Mouse (Mus musculus): ENCODE measurements around the gene Il2rg. TPM values are rescaled to one million over a fixed set of nuclear protein-coding genes. Genes with fewer than 3 reads are reported as not detected.

Gene Il2rg
- polyA plus RNA-seq, 1 experiment from 2014 or later = 3.8 TPM

- Histone ChIP-seq H3K9me3 (ENCODE audit: control insufficient read depth, low read length) (no peaks in the 10 kb centered on the region), H3K4me2 (replicated peaks; ENCODE audit: low read depth) (no peak overlapping the region), H3K27me3 (ENCODE audit: control insufficient read depth, insufficient read depth, low read length) (no peaks in the 10 kb centered on the region), H3K9ac (ENCODE audit: low read length) (no peak overlapping the region), H3K4me1 (replicated peaks; ENCODE audit: control insufficient read depth, insufficient read depth) (no peaks in the 10 kb centered on the region), H3K4me3 (ENCODE audit: low read depth, low read length) (no peak overlapping the region), H3K36me3 (ENCODE audit: control insufficient read depth, insufficient read depth, low read length) (peaks cover 3% of the 10 kb centered on the region; the same call in 1 of the 2 replicates), H3K27ac (replicated peaks) (no peak overlapping the region)
- 94% methylated on average over 6 of the region's 6 CpGs for WGBS
- ATAC-seq (ENCODE audit: low FRiP score, low TSS enrichment) (no peak), DNase-seq (ENCODE audit: low spot score) (no peak)
- TF ChIP-seq CTCF (IDR thresholded peaks at IDR 0.05; ENCODE audit: low read depth) (no peak), EP300 (optimal IDR thresholded peaks at IDR 0.05) (no peak)
These were observed 20.4 kb upstream of the Il2rg start for GRCm38 (mm10) chrX:101288432-101288831.

GRCm38 (mm10) chrX:101287543-101287942 is 19.5 kb upstream of the Il2rg start:
- WGBS = 96% methylated on average over 3 of the region's 3 CpGs
- no peak overlapping the region for H3K27ac ChIP-seq (replicated peaks)
- DNase-seq (ENCODE audit: low spot score) (no peak), ATAC-seq (ENCODE audit: low FRiP score, low TSS enrichment) (no peak)
- no peaks in the 10 kb centered on the region for H3K4me1 ChIP-seq (replicated peaks; ENCODE audit: control insufficient read depth, insufficient read depth)
- H3K27me3 ChIP-seq (ENCODE audit: control insufficient read depth, insufficient read depth, low read length) = no peaks in the 10 kb centered on the region
- H3K4me2 ChIP-seq (replicated peaks; ENCODE audit: low read depth) = no peak overlapping the region
- peaks cover 3% of the 10 kb centered on the region; the same call in 1 of the 2 replicates for H3K36me3 ChIP-seq (ENCODE audit: control insufficient read depth, insufficient read depth, low read length)
- TF ChIP-seq EP300 (optimal IDR thresholded peaks at IDR 0.05) = no peak
- TF ChIP-seq CTCF (IDR thresholded peaks at IDR 0.05; ENCODE audit: low read depth) = no peak
- H3K9me3 ChIP-seq (ENCODE audit: control insufficient read depth, low read length) = no peaks in the 10 kb centered on the region
- H3K9ac ChIP-seq (ENCODE audit: low read length) = no peak overlapping the region
- H3K4me3 ChIP-seq (ENCODE audit: low read depth, low read length) = no peak overlapping the region

- DNase-seq (ENCODE audit: low spot score) = no peak
These were observed 18.1 kb upstream of the Il2rg start for GRCm38 (mm10) chrX:101285953-101286670.

GRCm38 (mm10) chrX:101285534-101285933 is 17.5 kb upstream of the Il2rg start:
- peak; percentile 77 for DNase-seq (ENCODE audit: low spot score)
- Histone ChIP-seq H3K27me3 (ENCODE audit: control insufficient read depth, insufficient read depth, low read length) (no peaks in the 10 kb centered on the region), H3K4me2 (replicated peaks; ENCODE audit: low read depth) (no peak overlapping the region), H3K27ac (replicated peaks) (no peak overlapping the region), H3K9ac (ENCODE audit: low read length) (no peak overlapping the region), H3K36me3 (ENCODE audit: control insufficient read depth, insufficient read depth, low read length) (no peaks in the 10 kb centered on the region), H3K4me1 (replicated peaks; ENCODE audit: control insufficient read depth, insufficient read depth) (no peaks in the 10 kb centered on the region), H3K9me3 (ENCODE audit: control insufficient read depth, low read length) (no peaks in the 10 kb centered on the region), H3K4me3 (ENCODE audit: low read depth, low read length) (no peak overlapping the region)
- peak; percentile 85 for TF ChIP-seq CTCF (IDR thresholded peaks at IDR 0.05; ENCODE audit: low read depth)
- no peak for TF ChIP-seq EP300 (optimal IDR thresholded peaks at IDR 0.05)
- WGBS = 23% methylated on average over 6 of the region's 6 CpGs
- 0 out of 2 replicates have a peak, but pooled peaks have one; percentile 45 for ATAC-seq (ENCODE audit: low FRiP score, low TSS enrichment)

More at GRCm38 (mm10) chrX:101285953-101286670, 18.1 kb upstream of the Il2rg start:
- TF ChIP-seq CTCF (IDR thresholded peaks at IDR 0.05; ENCODE audit: low read depth) = no peak
- no peak for TF ChIP-seq EP300 (optimal IDR thresholded peaks at IDR 0.05)
- Histone ChIP-seq H3K27me3 (ENCODE audit: control insufficient read depth, insufficient read depth, low read length) (no peaks in the 10 kb centered on the region), H3K4me2 (replicated peaks; ENCODE audit: low read depth) (no peak overlapping the region), H3K4me1 (replicated peaks; ENCODE audit: control insufficient read depth, insufficient read depth) (no peaks in the 10 kb centered on the region), H3K9ac (ENCODE audit: low read length) (no peak overlapping the region), H3K27ac (replicated peaks) (no peak overlapping the region), H3K36me3 (ENCODE audit: control insufficient read depth, insufficient read depth, low read length) (no peaks in the 10 kb centered on the region), H3K4me3 (ENCODE audit: low read depth, low read length) (no peak overlapping the region), H3K9me3 (ENCODE audit: control insufficient read depth, low read length) (no peaks in the 10 kb centered on the region)
- no peak for ATAC-seq (ENCODE audit: low FRiP score, low TSS enrichment)
- WGBS = 94% methylated on average over 13 of the region's 14 CpGs

GRCm38 (mm10) chrX:101282813-101283212 is 14.8 kb upstream of the Il2rg start:
- no peaks in the 10 kb centered on the region for H3K27me3 ChIP-seq (ENCODE audit: control insufficient read depth, insufficient read depth, low read length)
- TF ChIP-seq CTCF (IDR thresholded peaks at IDR 0.05; ENCODE audit: low read depth) (no peak), EP300 (optimal IDR thresholded peaks at IDR 0.05) (no peak)
- H3K4me2 ChIP-seq (replicated peaks; ENCODE audit: low read depth) = no peak overlapping the region
- DNase-seq (ENCODE audit: low spot score) = no peak
- H3K4me1 ChIP-seq (replicated peaks; ENCODE audit: control insufficient read depth, insufficient read depth) = no peaks in the 10 kb centered on the region
- no peaks in the 10 kb centered on the region for H3K9me3 ChIP-seq (ENCODE audit: control insufficient read depth, low read length)
- ATAC-seq (ENCODE audit: low FRiP score, low TSS enrichment) = no peak
- WGBS = 77% methylated on average over 6 of the region's 6 CpGs
- H3K36me3 ChIP-seq (ENCODE audit: control insufficient read depth, insufficient read depth, low read length) = no peaks in the 10 kb centered on the region
- no peak overlapping the region for H3K27ac ChIP-seq (replicated peaks)
- no peak overlapping the region for H3K4me3 ChIP-seq (ENCODE audit: low read depth, low read length)
- no peak overlapping the region for H3K9ac ChIP-seq (ENCODE audit: low read length)

Measured in stomach, postnatal 0 days (tissue).